Mouse (Mus musculus) stomach, postnatal 0 days (tissue): ENCODE measurements around the gene Ppp4c.

Experiments
- CTCF ChIP-seq: IDR thresholded peaks from 2 replicates; pipeline ENCODE4 v1.5.1; 2016; ENCODE audit warnings: antibody characterized with exemption, low read depth, mild to moderate bottlenecking, moderate library complexity
- EP300 ChIP-seq: optimal IDR thresholded peaks from 2 replicates; pipeline ENCODE3; 2016; ENCODE audit warnings: antibody characterized with exemption

- TF ChIP-seq CTCF (no peak), EP300 (no peak)
Measured at GRCm38 (mm10) chr7:126780971-126781635, 11.2 kb downstream of the Ppp4c start, which contains the start of gene Tbx6.
